Mouse (Mus musculus) brain, embryonic 14.5 days (tissue): ENCODE measurements at regions not wholly inside any gene's neighbourhood (a gene's known extent, or its start where the extent isn't known, plus 50 kb on each side); places are given as distances from the start of the nearest gene placed in this dataset.

Source experiments
- CTCF ChIP-seq: fragments of 200-500 bp; IDR thresholded peaks from 2 replicates; pipeline ENCODE4 v1.5.1; 2012; ENCODE audit warnings: inconsistent platforms, mild to moderate bottlenecking, moderate library complexity, borderline replicate concordance; ENCODE audit not compliant: insufficient read depth, insufficient read length; ENCODE audit errors: extremely low read depth
- POLR2A ChIP-seq: fragments of 200-500 bp; IDR thresholded peaks from 2 replicates; pipeline ENCODE4 v1.6.1; 2012; ENCODE audit warnings: mild to moderate bottlenecking, inconsistent platforms, borderline replicate concordance; ENCODE audit not compliant: poor library complexity, insufficient read depth, insufficient read length, severe bottlenecking; ENCODE audit errors: extremely low read depth

GRCm38 (mm10) chr5:126266929-126267609, 735.5 kb downstream of the Tmem132b start:
- no peak for TF ChIP-seq CTCF
- no peak for TF ChIP-seq POLR2A
